Mouse (Mus musculus) embryonic stem cell, embryonic (primary cell): ENCODE measurements around the gene Heg1.

ENCODE experiments used
- CTCF ChIA-PET, 4 experiments: fragments of 300-600 bp in 2 of 4; fragments of 350-600 bp in 2 of 4; sonication (Branson Sonifier 250); formaldehyde crosslinking; loops; one replicate each; lab custom pipeline; 2022; ENCODE audit warnings: inconsistent platforms in 2 of 4; lab: Charles Lee
- POLR2A ChIA-PET, 4 experiments: fragments of 300-600 bp in 2 of 4; fragments of 350-600 bp in 2 of 4; sonication (Branson Sonifier 250); formaldehyde crosslinking; loops; one replicate each; lab custom pipeline; 2022; ENCODE audit warnings: antibody characterized with exemption in 4 of 4, inconsistent platforms in 1 of 4; lab: Charles Lee

Gene Heg1

DNA sequence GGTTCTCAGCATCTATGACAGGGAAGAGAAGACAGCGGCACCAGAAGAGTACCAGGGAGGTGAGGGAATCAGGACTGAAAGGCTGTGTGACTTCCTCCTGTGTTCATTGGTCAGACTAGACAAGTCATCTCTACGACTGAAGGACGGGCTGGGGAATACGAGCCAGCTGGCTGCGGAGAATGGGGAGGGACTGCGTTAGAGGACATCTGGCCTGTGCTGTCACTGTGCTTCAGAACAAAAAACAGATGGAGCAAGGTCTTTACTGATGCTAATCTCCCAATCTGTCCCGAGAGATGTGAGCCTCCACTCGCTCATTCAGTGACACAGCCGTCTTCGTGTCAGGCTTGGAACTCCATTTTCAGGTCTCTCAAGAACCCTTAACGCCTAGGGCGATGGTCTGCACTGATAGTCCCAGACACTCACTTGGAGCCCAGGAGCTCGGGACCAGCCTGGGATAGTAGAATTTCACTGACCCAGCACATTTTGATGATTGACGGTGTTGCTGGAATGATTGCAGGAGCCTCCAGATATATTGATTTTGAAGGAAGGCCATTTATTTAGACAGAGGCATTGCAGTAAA, 10.6 kb upstream of the Heg1 start:
- ChIA-PET POLR2A (no interaction called here), CTCF (interaction anchor here in 2 of 4 experiments (0.6 to 1.5 kb wide), 2 partner anchors 73 to 160 kb away, joined by 3 to 4 read pairs; no protein-coding TSS in a partner anchor)

DNA sequence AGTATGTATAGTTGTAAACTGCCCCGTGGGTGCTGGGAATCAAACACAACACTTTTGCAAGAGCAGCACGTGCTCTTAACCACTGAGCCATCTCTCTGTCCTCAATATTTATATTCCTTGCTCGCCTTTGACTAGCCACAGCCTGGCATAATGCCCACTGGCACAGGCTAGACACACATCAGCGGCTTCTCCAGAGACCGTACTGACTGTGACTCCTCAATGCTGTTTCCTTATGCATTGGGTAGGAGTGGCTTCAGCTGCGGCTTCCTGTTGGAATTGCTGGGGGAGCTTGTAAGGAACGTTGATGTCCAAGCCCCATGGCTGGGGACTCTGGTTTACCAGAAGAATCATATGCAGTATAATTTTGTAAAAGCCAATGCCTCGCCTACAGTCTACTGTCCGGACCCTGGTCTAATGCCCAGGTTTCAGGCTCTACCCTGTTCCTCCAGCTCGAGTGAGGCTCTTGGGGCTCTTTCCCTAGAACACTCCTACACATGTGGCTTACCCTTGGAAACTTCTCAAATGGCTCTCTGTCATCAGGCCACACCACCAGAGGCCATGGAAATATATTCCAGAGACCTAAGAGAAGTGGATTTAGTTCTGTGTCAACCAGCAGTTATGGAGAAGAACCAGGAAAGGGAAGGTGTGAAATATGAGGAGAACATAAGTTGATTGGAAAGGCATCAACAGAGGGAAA, 8.9 kb upstream of the Heg1 start:
- ChIA-PET CTCF (interaction anchor here in 2 of 4 experiments (0.6 to 1.0 kb wide), 2 partner anchors 68 to 194 kb away, joined by 3 read pairs; no protein-coding TSS in a partner anchor), POLR2A (no interaction called here)

DNA sequence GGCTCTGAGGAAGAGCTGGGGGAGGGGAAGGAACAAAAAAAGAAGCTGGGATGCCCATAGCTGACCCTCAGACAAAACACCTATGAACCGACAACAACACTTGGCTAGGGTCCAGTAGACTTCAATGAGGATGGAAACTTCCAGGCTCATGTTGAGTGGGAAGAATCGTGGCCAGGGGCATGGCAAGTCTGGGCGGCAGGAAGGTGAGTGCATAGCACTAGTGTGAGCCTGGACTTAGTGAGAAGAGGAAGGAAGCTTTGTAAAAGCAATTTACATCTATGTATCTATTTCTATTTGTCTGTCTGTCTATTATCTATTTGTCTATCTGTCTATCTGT, 8.4 kb upstream of the Heg1 start:
- POLR2A ChIA-PET = no interaction called here
- CTCF ChIA-PET = interaction anchor here in 1 of 4 experiments (0.6 kb wide), 1 partner anchor 68 kb away, joined by 3 read pairs; no protein-coding TSS in a partner anchor

DNA sequence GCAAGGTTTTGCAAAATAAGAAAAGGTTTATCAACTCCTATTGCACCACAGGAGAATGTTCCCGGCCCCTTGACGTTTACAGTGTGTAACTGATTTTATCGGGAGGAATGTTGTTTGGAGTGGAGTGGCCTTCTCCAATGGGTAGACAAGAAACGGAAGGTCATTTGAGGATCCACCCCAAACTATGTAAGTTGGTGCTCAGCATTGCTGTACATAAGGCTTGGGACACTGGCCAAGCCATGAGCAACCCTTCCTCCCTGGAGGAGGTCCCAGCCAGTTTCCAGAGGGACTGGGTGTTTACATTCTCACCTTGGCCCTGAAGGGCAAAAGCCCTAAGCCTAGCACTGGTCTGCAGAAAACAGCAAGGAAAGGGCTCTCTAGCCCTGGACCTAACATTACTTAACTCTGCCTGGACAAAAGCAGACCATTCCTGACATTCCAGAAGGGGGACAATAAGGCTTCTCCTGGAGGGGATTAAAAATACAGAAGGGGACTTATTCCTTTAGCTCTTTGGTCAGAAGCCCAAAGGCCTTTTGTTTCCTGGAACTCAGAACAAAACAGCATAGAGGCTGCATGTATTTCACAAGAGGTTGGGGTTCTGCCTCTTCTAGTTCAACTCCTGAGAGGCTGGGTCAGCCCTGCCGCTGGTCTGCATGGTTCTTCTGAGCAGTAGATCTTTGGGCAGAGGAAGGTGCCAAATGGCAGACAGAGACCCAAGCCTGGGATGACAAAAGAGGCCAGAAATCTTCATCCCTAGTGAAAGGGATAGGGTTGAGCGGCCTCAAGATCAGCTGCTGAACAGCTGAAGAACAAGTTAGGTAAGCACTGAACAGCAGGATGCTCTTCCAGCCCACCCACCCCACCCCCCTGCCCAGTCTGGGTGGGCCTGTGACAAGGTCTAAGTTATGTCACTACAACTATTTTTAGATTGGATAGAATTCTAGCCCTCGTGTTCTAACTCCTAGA, 7.5 kb upstream of the Heg1 start:
- ChIA-PET CTCF (no interaction called here), POLR2A (no interaction called here)

DNA sequence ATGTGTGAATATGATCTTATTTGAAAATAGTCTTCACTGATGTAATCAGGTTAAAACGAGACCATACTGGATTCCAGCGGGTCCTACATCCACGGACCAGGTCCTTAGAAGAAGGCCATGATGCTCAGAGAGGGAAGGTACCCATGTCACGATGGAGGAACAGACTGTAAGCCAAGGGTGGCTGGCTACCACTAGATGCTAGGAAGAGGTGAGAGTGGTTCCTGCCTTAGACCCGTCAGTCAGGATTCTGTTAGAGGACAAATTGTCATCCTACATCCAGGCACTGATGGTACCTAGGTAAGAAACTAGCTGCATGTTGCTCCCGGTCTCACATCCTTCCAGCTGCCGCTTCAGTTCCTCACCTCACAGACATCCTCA, 6.9 kb upstream of the Heg1 start:
- ChIA-PET CTCF (no interaction called here), POLR2A (interaction anchor here in 2 of 4 experiments (0.6 to 0.9 kb wide), 2 partner anchors 41 to 303 kb away, joined by 3 read pairs; no protein-coding TSS in a partner anchor)

DNA sequence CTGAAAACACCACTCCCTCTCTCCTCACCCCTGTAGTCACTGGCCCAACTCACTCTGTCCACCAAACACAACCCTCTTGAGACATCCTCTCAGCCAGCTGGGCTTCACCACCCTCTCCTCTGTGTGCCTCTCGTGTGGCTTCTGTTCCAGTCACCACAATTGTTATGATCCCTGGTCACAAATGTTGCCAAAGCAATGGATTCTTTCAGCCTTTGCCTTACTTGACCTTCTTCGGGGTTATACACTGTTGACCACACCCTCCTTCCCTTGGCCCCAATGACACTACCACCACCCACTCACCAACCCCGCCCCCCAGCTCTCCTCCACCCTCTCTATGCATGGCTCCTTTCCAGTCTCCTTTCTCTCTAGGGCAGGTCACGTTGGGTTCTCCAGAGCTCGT, 6.3 kb upstream of the Heg1 start:
- POLR2A ChIA-PET = interaction anchor here in 2 of 4 experiments (0.6 to 0.9 kb wide), 2 partner anchors 40 to 302 kb away, joined by 3 read pairs; no protein-coding TSS in a partner anchor
- CTCF ChIA-PET = interaction anchor here in 1 of 4 experiments (0.6 kb wide), 1 partner anchor 26 kb away, joined by 3 read pairs; no protein-coding TSS in a partner anchor

DNA sequence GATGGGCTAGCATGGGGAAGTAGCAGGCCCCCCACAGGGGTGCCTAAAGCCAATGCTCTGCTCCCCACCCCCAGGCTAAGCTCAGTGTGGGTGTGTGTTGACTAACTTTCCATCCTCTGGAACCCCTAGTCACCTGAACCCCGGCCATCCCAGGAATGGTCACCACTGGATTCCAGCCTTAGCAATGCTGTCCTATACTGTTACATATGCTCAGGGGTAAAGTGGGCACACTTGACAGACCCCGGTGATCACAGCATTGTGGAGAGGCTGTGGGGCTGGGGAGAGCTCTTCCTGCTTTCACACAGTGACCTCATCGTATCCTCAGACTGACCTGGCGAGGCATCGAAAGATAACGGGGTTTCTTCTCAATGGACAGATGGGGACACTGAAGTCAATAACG, 3.9 kb upstream of the Heg1 start:
- ChIA-PET CTCF (interaction anchor here (0.6 to 2.0 kb wide), 9 partner anchors 8 to 648 kb away, joined by 3 to 4 read pairs (median 3); no protein-coding TSS in a partner anchor), POLR2A (interaction anchor here in 2 of 4 experiments (0.9 to 1.7 kb wide), 9 partner anchors 8 to 624 kb away, joined by 3 to 5 read pairs (median 3); partner anchors contain the start of genes Iqcg (in 1 of the 2) and Rpl35a (in 1 of the 2))

DNA sequence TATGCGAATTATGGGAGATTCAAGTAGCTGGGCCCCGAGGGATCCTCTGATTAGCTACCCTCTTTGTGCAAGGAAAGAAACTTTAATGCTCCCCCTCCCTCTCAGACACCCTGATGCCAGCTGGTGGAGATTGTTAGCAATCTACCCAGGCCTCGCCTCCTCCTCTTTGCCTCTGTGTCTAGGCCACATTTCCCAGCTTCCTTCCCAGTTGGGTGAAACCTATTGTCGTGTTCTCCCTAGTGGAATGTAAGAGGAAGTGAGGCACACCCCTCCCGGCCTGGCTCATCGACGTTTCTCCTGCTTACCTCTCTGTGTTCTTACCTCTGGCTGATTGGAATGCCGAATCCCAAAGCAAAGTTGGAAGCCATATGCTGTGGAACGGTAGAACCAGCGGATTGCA, 3.4 kb upstream of the Heg1 start:
- ChIA-PET POLR2A (interaction anchor here in 2 of 4 experiments (0.6 to 1.7 kb wide), 10 partner anchors 8 to 1083 kb away, joined by 3 to 6 read pairs (median 3); partner anchors contain the start of genes Iqcg (in 1 of the 2) and Rpl35a (in 1 of the 2)), CTCF (interaction anchor here (0.6 to 2.0 kb wide), 8 partner anchors 8 to 445 kb away, joined by 3 to 4 read pairs (median 3); no protein-coding TSS in a partner anchor)

DNA sequence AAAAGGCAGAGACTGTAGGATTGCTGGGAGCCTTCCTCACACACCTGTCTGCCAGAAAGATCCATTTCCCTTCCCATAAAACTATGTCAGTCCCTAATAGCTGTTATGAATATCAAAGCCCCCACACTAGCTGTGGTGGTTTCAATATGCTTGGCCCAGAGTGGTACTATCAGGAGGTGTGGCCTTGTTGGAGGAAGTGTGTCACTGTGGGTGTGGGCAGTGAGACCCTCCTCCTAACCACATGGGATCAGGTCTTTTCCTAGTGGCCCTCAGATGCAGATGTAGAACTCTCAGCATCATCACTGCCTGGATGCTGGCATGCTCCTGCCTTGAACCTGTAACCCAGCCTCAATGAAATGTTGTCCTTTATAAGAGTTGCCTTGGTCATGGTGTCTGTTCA, 2.5 kb upstream of the Heg1 start:
- POLR2A ChIA-PET = interaction anchor here in 2 of 4 experiments (1.3 to 1.7 kb wide), 4 partner anchors 9 to 625 kb away, joined by 3 to 6 read pairs (median 4); partner anchors contain the start of genes Iqcg (in 1 of the 2) and Rpl35a (in 1 of the 2)
- CTCF ChIA-PET = interaction anchor here in 3 of 4 experiments (1.3 to 2.0 kb wide), 3 partner anchors 9 to 444 kb away, joined by 3 to 4 read pairs (median 3); no protein-coding TSS in a partner anchor

DNA sequence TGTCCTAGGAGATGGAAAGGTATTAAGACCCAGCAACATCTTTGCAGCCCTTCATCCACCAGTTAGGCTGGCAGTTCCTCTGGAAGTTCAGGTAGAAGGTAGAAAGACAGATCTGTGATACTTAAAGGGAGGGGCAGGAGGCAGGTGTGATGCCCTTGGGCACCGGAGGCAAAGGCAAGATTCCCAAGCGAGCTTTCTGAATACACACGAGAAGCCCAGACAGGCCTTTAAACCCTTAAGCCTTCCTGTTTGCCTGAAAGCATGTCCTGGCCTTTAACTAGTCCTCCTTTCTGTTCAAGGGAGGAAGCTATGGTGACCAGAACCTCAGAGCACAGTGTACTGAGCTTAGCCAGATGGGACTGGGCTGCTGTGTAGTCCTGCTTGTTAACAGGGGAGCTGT, 1.5 kb upstream of the Heg1 start:
- ChIA-PET CTCF (interaction anchor here in 1 of 4 experiments (0.6 kb wide), 1 partner anchor 346 kb away, joined by 3 read pairs; no protein-coding TSS in a partner anchor), POLR2A (interaction anchor here in 1 of 4 experiments (1.6 kb wide), 1 partner anchor 10 kb away, joined by 3 read pairs; no protein-coding TSS in a partner anchor)

DNA sequence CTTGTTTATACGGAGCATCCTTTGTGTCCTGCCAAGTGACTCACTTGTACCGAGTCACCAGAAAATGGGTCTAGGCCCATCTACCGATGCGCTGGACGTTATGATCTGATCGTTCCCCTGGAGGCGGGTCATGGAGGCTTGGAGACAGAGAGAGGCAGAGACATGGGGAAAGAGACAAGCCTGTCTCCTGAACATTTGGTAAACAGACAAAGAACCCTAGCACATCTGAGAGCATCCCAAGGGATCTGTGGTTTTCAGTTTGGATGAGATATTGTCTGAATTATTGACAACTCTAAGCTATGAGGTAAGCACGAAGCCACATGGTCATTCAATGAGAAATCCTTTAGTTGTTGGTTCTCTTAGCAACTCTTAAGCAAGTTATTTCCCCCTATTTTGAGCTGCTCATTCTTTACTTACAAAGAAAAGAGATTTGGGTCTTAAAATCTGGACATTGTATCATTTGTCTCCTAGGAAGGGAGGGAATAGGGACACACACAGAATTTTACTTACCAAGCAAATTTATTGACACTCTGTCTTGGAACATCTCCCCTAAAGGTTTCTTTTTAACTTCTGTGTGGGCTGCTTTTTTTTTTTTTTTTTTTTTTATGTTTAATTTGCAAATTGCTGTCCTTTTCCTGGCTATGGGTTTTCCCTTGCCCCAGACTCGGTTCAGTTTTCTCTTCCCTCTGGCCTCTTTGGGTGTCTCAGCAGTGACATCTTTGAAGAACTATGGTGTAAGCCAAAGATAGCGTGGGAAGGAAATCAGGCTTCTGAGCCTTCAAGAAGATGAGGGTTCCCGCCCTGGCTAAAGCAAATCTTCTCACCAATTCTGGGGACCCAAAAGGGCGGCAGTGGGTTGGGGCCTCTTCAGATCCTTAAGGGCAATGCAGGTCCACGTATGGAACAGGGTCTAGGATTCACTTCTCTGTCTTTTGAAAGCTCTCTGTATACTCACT, 686 bp upstream of the Heg1 start:
- ChIA-PET POLR2A (interaction anchor here in 1 of 4 experiments (1.6 kb wide), 1 partner anchor 11 kb away, joined by 3 read pairs; no protein-coding TSS in a partner anchor), CTCF (no interaction called here)

DNA sequence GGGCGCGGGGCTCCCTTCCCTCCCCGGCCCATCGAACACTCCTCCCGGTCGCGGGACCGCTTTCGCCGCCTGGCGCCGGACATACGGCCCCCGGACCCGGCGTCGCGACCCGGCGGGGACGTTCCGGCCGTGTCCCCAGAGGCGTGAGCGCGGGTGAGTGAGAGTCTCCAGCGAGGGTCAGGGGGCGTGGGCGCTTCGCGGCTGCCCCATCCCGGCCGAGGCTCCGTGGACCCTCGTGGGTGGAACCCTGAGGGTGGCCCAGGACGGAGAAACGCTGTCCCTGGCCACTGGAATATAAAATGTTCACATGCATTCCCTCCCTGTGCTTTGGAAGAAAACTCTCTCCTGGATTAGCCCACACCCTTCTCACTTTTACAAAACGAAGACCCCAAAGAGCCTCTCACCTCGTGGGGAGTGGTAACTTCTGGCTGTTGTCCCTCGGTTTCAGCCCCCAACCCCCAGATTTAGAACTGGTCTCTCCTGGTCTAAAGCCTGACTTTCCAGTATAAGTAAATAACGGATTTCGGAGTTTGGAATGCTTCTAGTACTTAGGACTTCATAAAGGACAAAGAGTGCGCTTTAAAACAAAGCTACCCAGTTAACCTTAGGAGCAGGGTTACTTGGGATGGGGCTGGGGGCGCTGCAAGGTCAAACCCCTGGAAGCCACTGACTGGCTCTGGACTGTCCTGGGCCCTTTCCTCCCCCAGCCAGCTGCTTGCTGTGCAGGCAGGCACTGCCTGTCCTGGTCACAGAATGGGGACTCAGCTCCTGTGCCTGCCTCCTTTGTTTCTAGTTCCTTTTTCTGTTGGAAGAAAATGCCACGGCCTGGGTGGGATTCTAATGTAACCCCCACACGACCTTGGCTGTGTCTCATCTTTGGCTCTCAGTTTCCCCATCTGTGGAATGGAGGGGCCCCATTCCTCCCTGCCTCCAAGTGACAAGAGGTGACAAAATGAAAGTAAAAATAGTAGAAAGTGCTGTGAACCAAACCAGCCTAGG, 832 bp downstream of the Heg1 start:
- POLR2A ChIA-PET = interaction anchor here in 1 of 4 experiments (0.6 kb wide), 1 partner anchor 144 kb away, joined by 3 read pairs; no protein-coding TSS in a partner anchor
- CTCF ChIA-PET = interaction anchor here in 1 of 4 experiments (0.6 kb wide), 1 partner anchor 202 kb away, joined by 4 read pairs; no protein-coding TSS in a partner anchor

DNA sequence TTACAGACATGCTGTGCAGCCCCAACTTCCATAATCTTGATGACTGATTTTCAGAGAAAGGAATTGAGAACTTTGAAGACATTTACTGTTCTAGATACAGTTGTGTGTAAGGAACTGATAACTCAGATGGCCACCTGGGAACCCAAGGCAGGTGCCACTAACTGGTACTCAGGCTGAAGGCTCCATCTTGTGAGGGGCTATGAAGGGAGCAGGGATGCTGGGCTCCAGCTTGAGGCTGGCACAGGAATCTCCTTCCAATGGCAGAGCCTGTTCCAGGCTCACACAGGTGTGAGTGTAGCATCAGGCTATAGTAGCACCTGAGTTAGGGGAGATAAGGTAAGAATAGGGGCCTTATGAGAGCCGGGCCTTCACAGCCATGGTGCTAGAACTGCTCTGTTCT, 1.9 kb downstream of the Heg1 start:
- CTCF ChIA-PET = no interaction called here
- POLR2A ChIA-PET = no interaction called here

DNA sequence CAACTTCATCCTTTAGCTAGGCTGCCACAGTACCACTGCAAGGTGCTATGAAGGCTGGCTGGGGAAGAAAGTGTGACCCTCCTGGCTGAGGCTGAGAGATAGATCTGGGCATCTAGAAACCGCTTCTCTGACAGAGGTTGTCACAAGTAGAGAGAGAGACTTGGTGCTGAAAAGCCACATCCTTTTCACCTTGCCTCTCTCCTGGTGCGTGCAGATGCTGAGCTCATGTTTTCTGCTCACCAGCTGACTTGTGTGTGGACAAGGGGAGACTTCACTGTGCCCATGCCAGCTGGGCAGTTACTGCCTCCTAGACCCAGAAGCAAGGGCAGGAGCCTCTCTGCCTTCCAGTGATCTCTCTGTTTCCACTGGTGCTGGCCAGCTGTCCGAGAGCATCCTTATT, 3.6 kb downstream of the Heg1 start:
- ChIA-PET POLR2A (interaction anchor here in 1 of 4 experiments (1.0 kb wide), 1 partner anchor 20 kb away, joined by 3 read pairs; no protein-coding TSS in a partner anchor), CTCF (no interaction called here)

DNA sequence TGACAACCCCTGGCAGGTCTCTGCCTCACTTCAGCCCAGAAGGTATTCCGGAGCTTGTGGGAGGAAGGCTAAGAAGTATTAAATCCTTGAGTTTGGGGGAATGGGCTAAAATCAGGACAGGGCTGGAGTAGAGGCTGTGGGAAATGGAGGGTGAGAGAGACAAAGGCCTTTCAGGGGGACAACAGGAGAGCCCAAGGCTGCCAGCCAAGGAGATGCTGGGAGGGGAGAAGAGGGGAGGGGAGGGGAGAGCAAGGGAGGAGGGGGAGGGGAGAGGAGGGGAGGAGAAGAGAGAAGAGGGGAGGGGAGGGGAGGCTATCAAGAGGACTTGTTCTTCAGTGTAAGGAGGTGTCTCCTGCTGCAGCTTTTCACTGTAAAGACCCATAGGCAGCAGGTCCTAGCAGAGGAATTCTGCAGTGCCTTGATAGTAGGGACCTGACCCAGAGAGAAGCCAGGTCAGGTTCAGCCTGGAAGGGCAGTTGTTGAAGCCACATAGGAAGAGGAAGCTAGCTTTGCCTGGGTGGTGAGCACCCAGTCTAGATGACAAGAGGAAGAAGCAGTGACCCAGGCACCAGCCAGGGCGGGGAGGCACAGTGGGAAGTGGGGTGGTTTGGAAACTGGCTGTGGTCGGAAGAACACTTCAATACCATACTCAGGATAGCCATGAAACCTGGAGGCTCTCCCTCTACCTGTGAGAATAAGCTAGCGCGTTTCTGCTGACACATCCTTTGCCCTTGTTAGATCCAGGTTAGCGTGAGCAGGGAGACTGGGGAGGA, 7.0 kb downstream of the Heg1 start:
- ChIA-PET CTCF (interaction anchor here in 2 of 4 experiments (0.6 to 1.5 kb wide), 3 partner anchors 9 to 297 kb away, joined by 3 to 6 read pairs (median 6); no protein-coding TSS in a partner anchor), POLR2A (interaction anchor here in 1 of 4 experiments (0.5 to 1.3 kb wide), 3 partner anchors 10 to 44 kb away, joined by 3 to 4 read pairs (median 3); no protein-coding TSS in a partner anchor)
